In genomic region chr11:93037846-93038245, GRCm38 (mm10) we compare ENCODE assay signal across 11 mouse cellular contexts. TPM values are rescaled to one million over a fixed set of nuclear protein-coding genes. Genes with fewer than 3 reads are reported as not detected.
"Had no signal": no experiment of that assay in that cellular context is flagged by ENCODE, and none has a peak within 500 bp of the region (broad histone marks: within the 10 kb centered on the region; RNA-seq: fewer than 3 reads in every experiment).

No protein-coding gene starts in this region.

- H3K4me3 ChIP-seq: kidney, embryonic 15.5 days; limb, embryonic 13.5 days; midbrain, embryonic 12.5 days; neural tube, embryonic 15.5 days had no signal

- H3K27ac ChIP-seq: kidney, embryonic 15.5 days; limb, embryonic 13.5 days; liver, embryonic 14.5 days; midbrain, embryonic 12.5 days; neural tube, embryonic 15.5 days had no signal

- DNase-seq: kidney, adult 2 months; kidney, postnatal 14 days; lung, adult 18-20 months; thymus, postnatal 36 days had no signal

RNA-seq across cellular contexts. Expression of gene Car10, which starts 60.0 kb away (rescaled TPM):
- total RNA-seq: liver, adult 2 months; megakaryocyte-erythroid progenitor cell, adult 5-6 weeks had no signal
